Comparison of ENCODE assay signal across 7 mouse cellular contexts in the genomic region with DNA sequence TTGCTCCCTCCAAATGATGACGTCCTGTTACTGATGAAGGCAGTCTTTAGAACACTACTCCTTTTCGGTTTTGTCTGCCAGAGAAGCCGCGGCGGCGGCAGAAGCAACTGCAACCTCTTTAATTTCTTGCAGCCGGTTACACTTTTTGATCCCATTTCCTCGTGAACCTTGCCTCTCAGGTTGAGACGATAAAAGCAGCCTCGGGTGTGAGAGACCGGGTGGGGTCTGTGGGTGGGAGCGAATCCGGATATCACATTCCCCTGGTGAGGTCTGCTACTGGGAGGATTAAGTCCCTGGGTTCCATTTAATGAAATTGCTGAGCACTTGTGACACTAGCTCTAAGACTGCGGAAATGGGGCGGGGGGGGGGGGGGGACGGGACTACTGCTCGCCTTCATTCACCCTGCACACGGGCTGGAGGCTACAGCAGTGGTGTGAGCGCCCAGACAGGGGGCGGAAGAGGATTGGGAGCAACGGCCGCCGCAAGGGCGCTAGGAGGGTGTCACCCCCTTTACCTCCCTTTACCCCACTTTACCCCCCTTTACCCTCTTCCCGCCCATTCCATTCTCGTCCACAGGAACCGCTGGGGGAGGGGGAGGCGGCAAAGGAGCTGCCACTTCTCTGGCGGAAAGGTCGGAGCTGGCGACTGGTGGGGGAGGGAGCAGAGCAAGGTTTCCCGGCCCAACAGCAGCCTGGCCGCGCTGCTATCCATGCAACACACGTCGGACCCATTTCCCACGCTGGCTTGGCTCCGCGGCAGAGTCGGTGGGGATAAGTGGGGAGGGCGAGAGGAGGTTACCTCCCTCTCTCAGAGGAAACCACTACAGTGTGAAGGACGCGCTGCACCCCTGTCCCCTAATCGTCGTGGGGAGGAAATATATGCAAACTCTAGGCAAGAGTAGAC. TPM values are rescaled to one million over a fixed set of nuclear protein-coding genes. Genes with fewer than 3 reads are reported as not detected.
DNase-seq lines count a peak whose midpoint lies in the region; ATAC-seq and TF ChIP-seq lines count a peak whose summit lies in the region.

No protein-coding gene starts in this region.

- TF ChIP-seq CTCF in intestine, postnatal 0 days (IDR thresholded peaks at IDR 0.05; ENCODE audit: low read depth), result peak; percentile 64

- peak overlapping the region; percentile 26; the same call in 1 of the 2 replicates for H3K9ac ChIP-seq in intestine, postnatal 0 days (ENCODE audit: low read depth, low read length)
- peak overlapping the region; percentile 81 for H3K9ac ChIP-seq in midbrain, embryonic 13.5 days (replicated peaks)

- DNase-seq in adrenal gland, postnatal 36 days, result peak; percentile 15 to 39
- DNase-seq in embryo, embryonic 10 days (ENCODE audit: low spot score), result peak; percentile 78
- DNase-seq in gastrocnemius, postnatal 14 days, result peak; percentile 51
- DNase-seq in limb, embryonic 10.5 days (ENCODE audit: low spot score), result peak; percentile 83
- peak; percentile 26 to 69 for DNase-seq in spleen, postnatal 4 days (ENCODE audit: low spot score in 2 of 2)

- no peaks in the 10 kb centered on the region for H3K9me3 ChIP-seq in intestine, postnatal 0 days (ENCODE audit: control insufficient read depth)
- no peaks in the 10 kb centered on the region for H3K9me3 ChIP-seq in limb, embryonic 10.5 days (replicated peaks)
- no peaks in the 10 kb centered on the region for H3K9me3 ChIP-seq in midbrain, embryonic 13.5 days

- H3K4me3 ChIP-seq in intestine, postnatal 0 days (ENCODE audit: low read depth, low read length), result peak overlapping the region; percentile 66
- peak overlapping the region; percentile 62 for H3K4me3 ChIP-seq in limb, embryonic 10.5 days
- H3K4me3 ChIP-seq in midbrain, embryonic 13.5 days (replicated peaks), result peak overlapping the region; percentile 76

- peaks cover 37% of the 10 kb centered on the region for H3K27me3 ChIP-seq in intestine, postnatal 0 days (replicated peaks; ENCODE audit: control insufficient read depth, insufficient read depth, low read length)
- H3K27me3 ChIP-seq in limb, embryonic 10.5 days (ENCODE audit: low read depth, poor library complexity, severe bottlenecking), result peaks cover 7% of the 10 kb centered on the region
- H3K27me3 ChIP-seq in midbrain, embryonic 13.5 days, result no peaks in the 10 kb centered on the region

- WGBS in intestine, postnatal 0 days, result under 1% methylated on average over 41 of the region's 45 CpGs
- under 1% methylated on average over 45 of the region's 45 CpGs for WGBS in limb, embryonic 10.5 days
- WGBS in midbrain, embryonic 13.5 days, result under 1% methylated on average over 40 of the region's 45 CpGs

- no peaks in the 10 kb centered on the region for H3K36me3 ChIP-seq in intestine, postnatal 0 days (ENCODE audit: control insufficient read depth, insufficient read depth)
- H3K36me3 ChIP-seq in limb, embryonic 10.5 days, result no peaks in the 10 kb centered on the region
- H3K36me3 ChIP-seq in midbrain, embryonic 13.5 days, result no peaks in the 10 kb centered on the region

- 0 out of 2 replicates have a peak, but pooled peaks have one; percentile 25 for ATAC-seq in intestine, postnatal 0 days
- peak; percentile 70 for ATAC-seq in midbrain, embryonic 13.5 days

- no peak overlapping the region for H3K27ac ChIP-seq in intestine, postnatal 0 days (ENCODE audit: low read depth, low read length)
- peak overlapping the region; percentile 90 for H3K27ac ChIP-seq in limb, embryonic 10.5 days
- H3K27ac ChIP-seq in midbrain, embryonic 13.5 days, result peak overlapping the region; percentile 91

- intact Hi-C loops in gastrocnemius, postnatal 14 days (cut with DNase I; ENCODE audit: low total_unique reads), result loop anchor here (10.0 kb wide), 1 partner anchor 1020 kb away; no protein-coding TSS in a partner anchor

- H3K4me2 ChIP-seq in intestine, postnatal 0 days (replicated peaks; ENCODE audit: low read depth), result peak overlapping the region; percentile 92
- H3K4me2 ChIP-seq in midbrain, embryonic 13.5 days (replicated peaks), result peak overlapping the region; percentile 88

- H3K4me1 ChIP-seq in intestine, postnatal 0 days (replicated peaks; ENCODE audit: control insufficient read depth, insufficient read depth, low read length), result peaks cover 9% of the 10 kb centered on the region; the same call in 1 of the 2 replicates
- H3K4me1 ChIP-seq in limb, embryonic 10.5 days, result peaks cover 18% of the 10 kb centered on the region
- H3K4me1 ChIP-seq in midbrain, embryonic 13.5 days (replicated peaks), result peaks cover 3% of the 10 kb centered on the region; the same call in 1 of the 2 replicates

RNA-seq across cellular contexts. Expression of a gene that starts 2.9 kb away (rescaled TPM):
- total RNA-seq in adrenal gland, postnatal 36 days (2021), result 1 to 10 TPM; 1.7 to 3.2 TPM
- 1 to 10 TPM; 5.8 to 7.4 TPM for total RNA-seq in gastrocnemius, postnatal 14 days (2021)
- 3.8 and 4.7 TPM in 2 replicates for polyA plus RNA-seq in intestine, postnatal 0 days (2015; fragmentation: Nextera tagmentation; extraction: Ambion mirVana)
- polyA plus RNA-seq in limb, embryonic 10.5 days (2016; fragmentation: Nextera tagmentation; extraction: Ambion mirVana), result 5.5 and 6.0 TPM in 2 replicates
- polyA plus RNA-seq in midbrain, embryonic 13.5 days (2015; fragmentation: Nextera tagmentation; extraction: Ambion mirVana), result 13.5 and 14.3 TPM in 2 replicates

Comparison
In these comparisons a context has a peak if more than half of its experiments do, and no peak if none do; other contexts are left out.
1. DNase-seq: peak in every context shown above with its lines; median percentile 83 in limb, embryonic 10.5 days; 78 in embryo, embryonic 10 days; 51 in gastrocnemius, postnatal 14 days; 48 in spleen, postnatal 4 days; 27 in adrenal gland, postnatal 36 days.